Mouse (Mus musculus): ENCODE results near the gene Tomm40l.

Gene Tomm40l

GRCm38 (mm10) chr1:171229750-171230149 is 7.4 kb upstream of the Tomm40l start:
- DNase-seq (ENCODE audit: low read depth, low spot score), result no peak

- DNase-seq (ENCODE audit: low read depth, low spot score), result no peak
Measured at GRCm38 (mm10) chr1:171227879-171228278, 5.6 kb upstream of the Tomm40l start.

- no peak for DNase-seq (ENCODE audit: low read depth, low spot score)
Measured at GRCm38 (mm10) chr1:171226780-171227179, 4.5 kb upstream of the Tomm40l start.

DNA sequence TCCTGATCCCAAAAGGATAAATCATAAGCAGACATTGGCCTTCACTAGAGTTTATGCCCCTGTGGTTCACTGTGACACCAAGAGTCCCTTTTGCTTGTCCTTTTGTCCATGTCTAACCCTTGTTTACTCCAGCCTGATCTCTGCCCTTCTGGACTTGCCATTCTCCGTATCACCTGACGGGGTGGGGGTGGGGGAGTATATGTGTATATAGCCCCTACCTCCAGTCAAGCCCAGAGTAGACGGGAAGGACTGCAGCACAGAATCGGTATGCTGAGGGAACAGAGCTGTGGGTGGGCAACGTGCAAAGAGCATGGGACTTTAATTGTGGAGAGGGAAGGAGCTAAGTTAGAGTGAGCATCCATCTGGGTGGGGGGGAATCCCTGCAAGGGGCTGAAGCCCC is 2.5 kb upstream of the Tomm40l start, which contains the start of gene Apoa2:
Gene Apoa2 (plus strand): TSS at position 198 of the 400 bp plus-strand sequence.
- DNase-seq (ENCODE audit: low read depth, low spot score), result no peak

DNA sequence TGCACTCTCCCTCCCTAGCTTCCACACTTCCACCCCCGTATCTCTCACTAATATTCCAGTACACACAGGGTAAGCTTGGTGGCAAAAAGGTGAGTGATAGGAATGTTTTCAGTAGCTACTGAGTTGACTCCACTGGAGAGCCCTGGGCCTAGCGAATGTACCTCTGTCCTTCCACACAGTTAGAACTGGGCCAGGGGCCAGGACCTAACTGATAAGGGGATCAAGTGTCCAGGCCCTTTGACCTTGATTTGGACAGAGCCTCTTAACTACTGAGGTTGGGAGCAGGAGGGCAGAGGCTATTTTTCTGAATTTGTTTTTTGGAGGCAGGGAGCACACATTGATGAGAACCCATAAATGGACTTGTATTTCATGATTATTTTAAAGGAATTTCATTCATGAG is 1.5 kb upstream of the Tomm40l start:
- DNase-seq (ENCODE audit: low read depth, low spot score), result no peak

DNA sequence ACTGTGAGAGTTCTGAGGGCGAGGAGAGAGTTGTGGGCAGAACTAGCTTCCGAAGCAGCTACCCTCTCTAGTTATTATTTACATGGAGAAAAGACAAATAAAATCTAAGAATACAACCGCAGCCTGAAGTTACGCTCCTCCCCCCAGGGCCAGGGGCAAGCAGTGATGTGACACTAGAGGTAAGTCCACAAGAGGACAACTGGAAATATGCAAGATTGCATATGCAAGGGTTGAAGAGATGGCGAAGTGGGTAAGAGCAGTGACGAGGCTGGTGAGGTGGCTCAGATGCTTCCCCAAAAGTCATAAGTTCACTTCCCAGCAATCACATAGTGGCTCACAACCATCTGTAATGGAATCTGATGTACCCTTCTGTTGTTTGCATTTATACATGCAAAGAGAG is 854 bp upstream of the Tomm40l start:
- DNase-seq (ENCODE audit: low read depth, low spot score), result no peak

DNA sequence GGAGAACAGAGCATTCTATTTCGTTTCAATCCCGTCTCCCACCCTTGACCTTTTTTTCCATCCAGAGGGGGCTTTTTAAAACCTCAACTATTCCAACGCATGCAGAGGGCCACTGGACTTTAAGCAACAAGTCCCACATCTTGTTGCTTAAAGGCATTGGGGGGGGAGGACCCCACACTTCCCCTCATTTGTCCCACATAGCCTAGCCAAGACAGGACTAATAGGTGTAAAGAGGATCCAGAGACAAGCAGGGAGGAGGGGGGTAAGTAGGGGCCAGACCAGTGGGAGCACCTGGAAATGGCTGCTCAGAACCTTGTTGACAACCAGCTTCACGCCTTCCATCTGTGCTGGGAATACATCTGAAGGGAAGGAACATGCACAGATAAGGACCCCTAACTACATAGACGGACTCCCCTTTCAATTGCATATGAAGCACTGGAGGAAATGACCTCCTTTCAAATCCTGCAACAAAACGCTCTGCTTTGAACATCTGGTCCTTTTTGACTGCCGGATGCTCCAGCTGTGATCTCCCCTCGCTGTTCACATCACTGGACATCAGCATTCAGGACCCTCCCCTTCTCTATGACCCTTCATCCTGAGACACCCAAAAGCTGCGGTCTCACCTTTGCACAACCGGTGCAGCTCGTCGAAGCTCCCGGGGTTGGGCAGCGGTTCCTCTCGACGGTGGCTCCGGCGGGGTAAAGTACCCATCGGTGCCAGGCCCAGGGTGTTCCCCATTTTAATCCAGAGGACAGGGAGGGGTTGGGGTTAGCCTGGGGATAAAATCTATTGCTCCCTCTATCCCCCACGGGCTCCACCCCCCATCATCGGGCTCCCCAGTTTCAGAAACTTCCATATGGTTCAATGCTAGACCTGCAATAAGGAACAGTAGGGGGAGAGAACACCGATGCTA is 777 bp downstream of the Tomm40l start:
- peak; percentile 49 for DNase-seq (ENCODE audit: low read depth, low spot score)

DNA sequence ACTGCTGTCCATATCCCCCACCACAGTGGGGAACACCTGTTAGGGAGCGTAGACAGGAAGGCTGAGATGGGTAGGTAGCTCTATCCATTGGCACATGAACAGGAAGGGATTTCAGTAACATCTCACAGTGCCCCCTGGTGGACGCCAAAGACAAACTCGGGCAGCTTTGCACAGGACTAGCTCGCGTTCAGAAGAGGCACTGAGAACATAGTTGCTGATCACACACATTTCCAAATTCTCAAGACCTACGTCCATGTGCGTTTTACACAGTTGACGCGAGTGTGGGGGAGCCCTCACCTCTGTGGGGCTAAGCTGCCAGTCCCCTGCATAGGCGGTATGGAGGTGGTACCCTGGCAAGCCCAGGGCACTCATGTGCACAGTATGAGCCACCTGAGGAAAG is 1.4 kb downstream of the Tomm40l start:
- DNase-seq (ENCODE audit: low read depth, low spot score), result peak; percentile 89

- no peak for DNase-seq (ENCODE audit: low read depth, low spot score)
Measured at GRCm38 (mm10) chr1:171216241-171216955, 5.9 kb downstream of the Tomm40l start.

GRCm38 (mm10) chr1:171213801-171214496 is 8.4 kb downstream of the Tomm40l start, which contains the start of gene Nr1i3:
Gene Nr1i3, plus strand, starts transcription at chr1:171213970.
- no peak for DNase-seq (ENCODE audit: low read depth, low spot score)

- no peak for DNase-seq (ENCODE audit: low read depth, low spot score)
Measured at GRCm38 (mm10) chr1:171212854-171213253, 9.5 kb downstream of the Tomm40l start.

DNA sequence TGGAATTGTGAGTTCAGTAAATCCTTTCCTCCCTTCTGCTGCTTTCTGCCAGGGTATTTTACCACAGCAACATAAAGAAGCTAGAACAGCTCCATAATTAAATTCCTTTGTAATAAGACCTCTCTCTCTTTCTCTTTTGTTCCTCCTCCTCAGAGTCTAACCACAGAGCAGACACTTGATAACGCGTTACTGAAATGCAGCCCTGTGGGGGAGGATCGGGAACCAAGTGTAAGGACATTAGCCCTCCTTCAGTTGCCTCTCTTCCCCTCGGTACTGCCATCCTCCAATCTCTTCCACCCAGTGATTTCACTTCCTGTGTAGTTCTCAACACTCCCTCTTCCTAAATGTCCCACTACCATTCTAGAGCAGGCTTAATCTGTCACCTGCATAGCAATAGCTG is 12.9 kb downstream of the Tomm40l start:
- DNase-seq (ENCODE audit: low read depth, low spot score), result no peak

DNA sequence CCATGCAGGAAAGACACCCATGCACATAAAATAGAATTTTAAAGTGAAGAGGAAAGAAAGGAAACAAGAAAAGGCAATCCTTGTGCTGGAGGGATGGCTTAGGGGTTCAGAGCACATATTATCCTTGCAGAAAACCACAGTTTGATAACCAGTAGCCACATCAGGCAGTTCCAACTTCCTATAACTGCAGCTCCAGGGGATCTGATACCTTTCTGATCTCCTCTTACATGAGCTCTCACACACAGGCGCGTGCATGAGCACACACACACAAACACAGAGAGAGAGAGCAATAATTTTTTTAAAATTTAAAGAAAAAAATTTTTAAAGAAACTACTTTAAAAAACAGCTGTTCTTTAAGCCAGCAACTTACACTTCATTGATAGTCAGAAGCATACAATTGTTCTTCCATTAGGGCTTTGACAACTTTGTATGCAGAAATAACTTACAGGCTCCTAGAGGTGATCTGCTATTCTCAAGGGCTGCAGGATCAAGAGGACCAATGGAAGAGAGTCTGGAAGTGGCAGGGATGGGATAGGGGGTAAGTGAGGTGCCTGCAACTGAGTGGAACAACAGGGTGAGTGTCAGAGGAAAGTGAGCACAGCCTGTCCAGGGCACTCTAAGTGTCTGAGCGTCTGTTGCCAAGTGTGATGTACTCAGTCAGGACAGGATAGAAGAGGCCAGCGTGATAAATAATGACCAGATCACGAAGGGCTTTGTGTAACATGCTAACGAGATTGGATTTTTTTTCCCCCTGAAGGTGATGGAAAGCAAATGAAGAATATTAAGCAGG is 16.4 kb downstream of the Tomm40l start:
- DNase-seq (ENCODE audit: low read depth, low spot score), result no peak

DNA sequence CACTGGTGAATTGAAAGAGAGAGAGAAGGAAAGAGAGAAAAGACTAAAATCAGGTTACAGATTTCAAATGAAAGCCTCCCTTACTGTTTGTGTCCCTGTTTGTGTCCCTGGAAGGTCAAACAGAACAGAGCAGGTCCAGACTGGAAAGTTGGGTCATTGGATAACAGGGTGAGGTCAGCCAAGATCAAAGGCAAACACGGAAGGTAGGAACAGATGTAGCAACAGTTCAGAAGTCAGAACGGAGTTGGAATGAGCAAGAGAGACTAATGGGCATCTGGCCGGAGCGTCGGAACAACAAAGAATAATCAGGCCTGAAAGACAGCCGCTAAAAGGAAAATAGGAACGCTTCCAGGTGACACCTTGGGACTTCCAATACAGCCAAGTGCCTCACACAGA is 18.1 kb downstream of the Tomm40l start:
- no peak for DNase-seq (ENCODE audit: low read depth, low spot score)

GRCm38 (mm10) chr1:171203471-171204248 is 18.7 kb downstream of the Tomm40l start:
- DNase-seq (ENCODE audit: low read depth, low spot score), result no peak

- no peak for DNase-seq (ENCODE audit: low read depth, low spot score)
Measured at GRCm38 (mm10) chr1:171200769-171201168, 21.5 kb downstream of the Tomm40l start.

DNA sequence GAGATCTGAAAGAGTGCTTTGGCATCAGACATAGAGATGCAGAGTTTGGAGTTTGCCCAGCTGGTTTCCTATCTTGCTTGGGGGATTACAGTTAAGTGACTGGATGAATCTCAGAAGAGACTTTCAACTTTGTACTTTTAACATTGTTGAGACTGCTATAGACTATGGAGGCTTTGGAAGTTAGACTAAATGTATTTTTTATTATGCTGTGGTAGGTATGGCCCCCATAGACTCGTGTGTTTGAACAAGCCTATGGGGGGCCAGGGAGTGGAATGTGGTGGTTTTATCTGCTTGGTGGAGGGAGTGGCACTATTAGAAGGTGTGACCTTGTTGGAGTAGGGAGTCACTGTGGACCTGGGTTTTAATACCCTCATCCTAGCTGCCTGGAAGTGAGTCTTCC is 22.8 kb downstream of the Tomm40l start:
- DNase-seq (ENCODE audit: low read depth, low spot score), result no peak

- DNase-seq (ENCODE audit: low read depth, low spot score), result peak; percentile 84
Measured at GRCm38 (mm10) chr1:171195887-171196397, 26.4 kb downstream of the Tomm40l start, which contains the start of gene Pcp4l1. Gene Pcp4l1, minus strand, starts transcription at chr1:171196268.

- DNase-seq (ENCODE audit: low read depth, low spot score), result no peak
Measured at GRCm38 (mm10) chr1:171195046-171195822, 27.1 kb downstream of the Tomm40l start.
